Mouse (Mus musculus): ENCODE measurements at regions not wholly inside any gene's neighbourhood (a gene's known extent, or its start where the extent isn't known, plus 50 kb on each side); places are given as distances from the start of the nearest gene placed in this dataset.

DNA sequence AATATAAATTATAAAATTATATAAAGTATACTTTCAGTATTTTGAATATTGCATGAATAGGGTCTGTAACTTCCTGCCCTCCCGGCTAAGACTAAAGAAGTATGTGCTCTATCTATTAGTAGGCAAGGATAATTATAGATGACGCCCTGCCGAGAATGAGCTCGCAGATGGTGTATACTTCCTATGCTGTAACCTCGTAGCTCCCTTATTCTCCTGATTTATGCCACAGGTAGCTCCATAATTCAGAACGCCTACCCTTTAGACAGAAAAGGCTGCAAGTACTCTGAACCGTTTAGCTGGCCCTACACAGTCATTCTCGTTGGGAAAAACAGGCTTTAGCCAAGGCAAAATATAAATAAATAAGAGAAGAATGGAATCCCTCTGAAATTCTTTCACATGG, 296.4 kb upstream of the Fign start:
- no peak for ATAC-seq (ENCODE audit: low FRiP score, low TSS enrichment)
- no peaks in the 10 kb centered on the region for H3K4me1 ChIP-seq (replicated peaks; ENCODE audit: control insufficient read depth, insufficient read depth)

DNA sequence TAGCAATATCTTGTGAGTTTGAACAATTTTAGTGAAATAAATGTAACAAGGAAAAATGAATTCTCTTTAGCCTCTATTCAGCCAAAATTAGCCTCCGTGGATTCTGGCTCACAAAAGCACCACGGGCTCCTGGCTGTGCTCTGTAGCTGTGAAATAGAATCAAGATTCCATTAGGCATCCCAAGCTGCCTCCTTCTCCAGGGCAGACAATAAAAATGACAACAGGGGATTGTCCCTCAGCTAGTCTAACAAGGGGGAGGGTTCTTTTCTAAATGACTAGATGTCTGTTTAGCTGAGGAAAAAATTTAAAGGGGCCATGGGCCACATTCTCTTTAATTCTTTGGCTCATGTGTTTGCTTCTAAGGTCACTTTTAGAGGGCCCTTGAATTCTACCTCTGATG, 272.0 kb upstream of the Fign start:
- Histone ChIP-seq H3K36me3 (ENCODE audit: control insufficient read depth, insufficient read depth, low read length) (no peaks in the 10 kb centered on the region), H3K4me2 (replicated peaks; ENCODE audit: low read depth) (no peak overlapping the region), H3K4me3 (ENCODE audit: low read depth, low read length) (no peak overlapping the region), H3K27ac (replicated peaks) (no peak overlapping the region), H3K27me3 (ENCODE audit: control insufficient read depth, insufficient read depth, low read length) (no peaks in the 10 kb centered on the region), H3K9ac (ENCODE audit: low read length) (no peak overlapping the region), H3K4me1 (replicated peaks; ENCODE audit: control insufficient read depth, insufficient read depth) (no peaks in the 10 kb centered on the region), H3K9me3 (ENCODE audit: control insufficient read depth, low read length) (no peaks in the 10 kb centered on the region)
- DNase-seq (ENCODE audit: low spot score) (no peak), ATAC-seq (ENCODE audit: low FRiP score, low TSS enrichment) (no peak)
- 63% methylated on average over 2 of the region's 2 CpGs for WGBS
- no peak for TF ChIP-seq CTCF (IDR thresholded peaks at IDR 0.05; ENCODE audit: low read depth)
- no peak for TF ChIP-seq EP300 (optimal IDR thresholded peaks at IDR 0.05)

More for the DNA sequence above, 296.4 kb upstream of the Fign start:
- no peak for DNase-seq (ENCODE audit: low spot score)
- no peak overlapping the region for H3K4me3 ChIP-seq (ENCODE audit: low read depth, low read length)
- H3K27me3 ChIP-seq (ENCODE audit: control insufficient read depth, insufficient read depth, low read length), result no peaks in the 10 kb centered on the region
- no peaks in the 10 kb centered on the region for H3K9me3 ChIP-seq (ENCODE audit: control insufficient read depth, low read length)
- no peak overlapping the region for H3K27ac ChIP-seq (replicated peaks)
- H3K36me3 ChIP-seq (ENCODE audit: control insufficient read depth, insufficient read depth, low read length), result no peaks in the 10 kb centered on the region
- H3K4me2 ChIP-seq (replicated peaks; ENCODE audit: low read depth), result no peak overlapping the region
- H3K9ac ChIP-seq (ENCODE audit: low read length), result no peak overlapping the region
- TF ChIP-seq CTCF (IDR thresholded peaks at IDR 0.05; ENCODE audit: low read depth), result no peak
- TF ChIP-seq EP300 (optimal IDR thresholded peaks at IDR 0.05), result no peak
- WGBS, result 57% methylated on average over 8 of the region's 8 CpGs

- TF ChIP-seq EP300 (optimal IDR thresholded peaks at IDR 0.05) (no peak), CTCF (IDR thresholded peaks at IDR 0.05; ENCODE audit: low read depth) (no peak)
- Histone ChIP-seq H3K4me3 (ENCODE audit: low read depth, low read length) (no peak overlapping the region), H3K4me1 (replicated peaks; ENCODE audit: control insufficient read depth, insufficient read depth) (no peaks in the 10 kb centered on the region), H3K9ac (ENCODE audit: low read length) (no peak overlapping the region), H3K27me3 (ENCODE audit: control insufficient read depth, insufficient read depth, low read length) (no peaks in the 10 kb centered on the region), H3K4me2 (replicated peaks; ENCODE audit: low read depth) (no peak overlapping the region), H3K36me3 (ENCODE audit: control insufficient read depth, insufficient read depth, low read length) (no peaks in the 10 kb centered on the region), H3K27ac (replicated peaks) (no peak overlapping the region), H3K9me3 (ENCODE audit: control insufficient read depth, low read length) (no peaks in the 10 kb centered on the region)
- 89% methylated on average over 7 of the region's 7 CpGs for WGBS
- ATAC-seq (ENCODE audit: low FRiP score, low TSS enrichment) (no peak), DNase-seq (ENCODE audit: low spot score) (no peak)
These were observed 269.4 kb upstream of the Fign start for GRCm38 (mm10) chr2:64367188-64367587.

DNA sequence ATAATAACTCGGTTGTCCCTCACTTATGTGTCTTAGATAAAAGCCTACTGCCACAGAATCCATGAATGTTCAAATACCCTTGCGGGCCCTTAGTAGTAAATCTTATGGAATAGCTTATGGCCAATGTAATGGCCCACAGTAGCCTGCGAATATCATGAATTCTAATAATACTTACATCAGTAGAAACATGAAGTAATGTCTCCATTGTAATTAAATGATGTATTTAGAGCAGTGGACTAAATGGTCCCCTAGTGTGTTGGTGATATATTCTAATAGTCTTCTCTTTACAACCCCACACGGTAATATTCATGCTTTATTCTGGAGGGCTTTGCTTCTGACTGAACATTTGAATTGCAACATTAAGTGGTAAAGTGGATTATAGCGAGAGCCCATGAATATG, 268.7 kb upstream of the Fign start:
- no peak overlapping the region for H3K4me3 ChIP-seq (ENCODE audit: low read depth, low read length)
- no peak for ATAC-seq (ENCODE audit: low FRiP score, low TSS enrichment)
- 88% methylated on average over 5 of the region's 5 CpGs for WGBS

DNA sequence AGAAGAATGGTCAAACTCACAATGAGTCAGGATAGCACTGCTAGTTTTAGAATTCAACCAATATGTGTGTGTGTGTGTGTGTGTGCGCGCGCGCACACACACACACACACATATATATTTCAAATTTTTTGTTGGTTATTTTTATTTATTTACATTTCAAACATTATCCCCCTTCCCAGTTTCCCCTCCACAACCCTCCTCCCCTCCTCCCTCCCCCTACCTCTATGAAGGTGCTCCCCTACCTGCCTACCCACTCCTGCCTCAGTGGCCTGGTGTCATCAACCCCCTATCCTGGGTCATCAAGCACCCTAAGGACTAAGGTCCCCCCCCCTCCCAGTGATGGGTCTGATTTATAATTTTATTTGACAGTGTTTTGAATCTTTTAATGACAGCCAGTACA, 258.4 kb upstream of the Fign start:
- Histone ChIP-seq H3K9ac (ENCODE audit: low read length) (no peak overlapping the region), H3K36me3 (ENCODE audit: control insufficient read depth, insufficient read depth, low read length) (no peaks in the 10 kb centered on the region), H3K4me2 (replicated peaks; ENCODE audit: low read depth) (no peak overlapping the region), H3K27ac (replicated peaks) (no peak overlapping the region), H3K4me1 (replicated peaks; ENCODE audit: control insufficient read depth, insufficient read depth) (no peaks in the 10 kb centered on the region), H3K4me3 (ENCODE audit: low read depth, low read length) (no peak overlapping the region), H3K27me3 (ENCODE audit: control insufficient read depth, insufficient read depth, low read length) (no peaks in the 10 kb centered on the region), H3K9me3 (ENCODE audit: control insufficient read depth, low read length) (no peaks in the 10 kb centered on the region)
- TF ChIP-seq EP300 (optimal IDR thresholded peaks at IDR 0.05) (no peak), CTCF (IDR thresholded peaks at IDR 0.05; ENCODE audit: low read depth) (no peak)
- DNase-seq (ENCODE audit: low spot score) (no peak), ATAC-seq (ENCODE audit: low FRiP score, low TSS enrichment) (no peak)
- WGBS, result 99% methylated on average over 4 of the region's 4 CpGs

More for the DNA sequence above, 268.7 kb upstream of the Fign start:
- TF ChIP-seq EP300 (optimal IDR thresholded peaks at IDR 0.05) (no peak), CTCF (IDR thresholded peaks at IDR 0.05; ENCODE audit: low read depth) (no peak)
- Histone ChIP-seq H3K9ac (ENCODE audit: low read length) (no peak overlapping the region), H3K36me3 (ENCODE audit: control insufficient read depth, insufficient read depth, low read length) (no peaks in the 10 kb centered on the region), H3K9me3 (ENCODE audit: control insufficient read depth, low read length) (no peaks in the 10 kb centered on the region), H3K27ac (replicated peaks) (no peak overlapping the region), H3K4me2 (replicated peaks; ENCODE audit: low read depth) (no peak overlapping the region), H3K27me3 (ENCODE audit: control insufficient read depth, insufficient read depth, low read length) (no peaks in the 10 kb centered on the region), H3K4me1 (replicated peaks; ENCODE audit: control insufficient read depth, insufficient read depth) (no peaks in the 10 kb centered on the region)
- DNase-seq (ENCODE audit: low spot score), result no peak

DNA sequence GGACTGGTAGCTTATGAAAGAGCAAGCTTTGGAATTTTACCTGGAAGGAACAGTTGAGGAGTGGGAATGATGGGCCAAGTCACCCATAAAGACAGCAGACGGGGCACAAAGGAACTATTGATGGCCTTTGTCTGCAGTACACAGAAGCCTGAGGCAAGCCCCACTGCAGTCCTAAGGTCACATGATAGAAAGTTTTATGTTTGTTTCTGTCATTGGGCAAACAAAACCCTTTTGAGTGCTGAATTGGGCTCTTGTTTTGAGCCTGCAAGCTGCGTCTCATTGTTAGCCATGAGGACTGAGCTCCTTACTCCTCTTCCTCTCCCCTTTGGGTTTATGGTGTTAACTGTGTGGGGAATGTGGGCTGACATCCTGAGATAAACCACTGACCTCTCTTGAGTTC, 227.7 kb upstream of the Fign start:
- Histone ChIP-seq H3K9ac (ENCODE audit: low read length) (no peak overlapping the region), H3K9me3 (ENCODE audit: control insufficient read depth, low read length) (no peaks in the 10 kb centered on the region), H3K27me3 (ENCODE audit: control insufficient read depth, insufficient read depth, low read length) (no peaks in the 10 kb centered on the region), H3K27ac (replicated peaks) (no peak overlapping the region), H3K4me3 (ENCODE audit: low read depth, low read length) (no peak overlapping the region), H3K36me3 (ENCODE audit: control insufficient read depth, insufficient read depth, low read length) (no peaks in the 10 kb centered on the region), H3K4me2 (replicated peaks; ENCODE audit: low read depth) (no peak overlapping the region), H3K4me1 (replicated peaks; ENCODE audit: control insufficient read depth, insufficient read depth) (no peaks in the 10 kb centered on the region)
- ATAC-seq (ENCODE audit: low FRiP score, low TSS enrichment) (no peak), DNase-seq (ENCODE audit: low spot score) (no peak)
- no peak for TF ChIP-seq EP300 (optimal IDR thresholded peaks at IDR 0.05)
- TF ChIP-seq CTCF (IDR thresholded peaks at IDR 0.05; ENCODE audit: low read depth), result no peak
- 46% methylated on average over 2 of the region's 2 CpGs for WGBS
